Mouse (Mus musculus) 3134 (cell line): ENCODE measurements around the gene Ubfd1.

Source experiments
- DNase-seq: peaks from one replicate; pipeline ENCODE4 v3.0.0-alpha.2; 2011; ENCODE audit warnings: low spot score; ENCODE audit not compliant: insufficient read length; ENCODE audit errors: extremely low read depth

Gene Ubfd1

GRCm38 (mm10) chr7:122066945-122067516, at the start of gene Ubfd1, which contains the start of gene Ears2:
Gene Ubfd1, plus strand, starts transcription at chr7:122067175.
Gene Ears2, minus strand, starts transcription at chr7:122067263.
- DNase-seq = peak; percentile 99

- no peak for DNase-seq
These were observed 48.7 kb upstream of the Ubfd1 start for GRCm38 (mm10) chr7:122018247-122018646.

- no peak for DNase-seq
These were observed 48.0 kb upstream of the Ubfd1 start for GRCm38 (mm10) chr7:122018978-122019377.

GRCm38 (mm10) chr7:122020273-122020666, 46.7 kb upstream of the Ubfd1 start:
- no peak for DNase-seq

DNA sequence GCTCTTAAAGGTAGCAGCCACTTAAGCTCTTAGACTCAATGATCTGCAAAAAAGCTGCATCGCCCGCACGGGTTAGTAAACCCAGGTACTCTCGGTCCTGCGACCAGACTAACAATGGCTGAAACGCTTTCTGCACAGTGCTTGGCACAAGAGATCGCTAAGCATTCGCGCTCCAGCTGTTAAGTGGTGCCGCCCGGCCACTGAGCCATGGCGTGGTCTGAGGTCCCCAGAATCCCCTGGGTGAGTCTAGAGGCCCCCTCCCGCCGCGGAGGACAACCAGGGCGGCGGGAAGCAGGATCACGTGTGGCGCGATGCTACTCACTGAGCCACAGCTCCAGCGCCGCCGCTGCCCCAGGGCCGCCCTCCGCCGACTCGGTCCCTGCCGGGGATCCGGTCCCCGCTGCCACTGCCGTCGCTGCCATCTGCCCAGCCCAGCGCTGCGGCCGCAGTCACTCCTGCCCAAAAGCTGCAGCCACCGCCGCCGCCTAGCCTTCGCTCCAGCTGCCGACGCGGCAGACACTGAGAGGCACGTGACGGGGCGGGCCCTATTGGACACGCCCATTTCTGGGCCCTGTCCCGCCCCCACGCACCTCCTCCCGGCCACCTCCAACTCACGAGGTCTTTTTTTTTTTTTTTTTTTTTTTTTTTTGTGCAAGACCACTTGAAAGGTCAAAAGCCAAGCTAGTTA, 46.2 kb upstream of the Ubfd1 start, which contains the start of gene Gga2:
Gene Gga2 (minus strand): TSS at position 556 of the 688 bp plus-strand sequence.
- peak; percentile 87 for DNase-seq

DNA sequence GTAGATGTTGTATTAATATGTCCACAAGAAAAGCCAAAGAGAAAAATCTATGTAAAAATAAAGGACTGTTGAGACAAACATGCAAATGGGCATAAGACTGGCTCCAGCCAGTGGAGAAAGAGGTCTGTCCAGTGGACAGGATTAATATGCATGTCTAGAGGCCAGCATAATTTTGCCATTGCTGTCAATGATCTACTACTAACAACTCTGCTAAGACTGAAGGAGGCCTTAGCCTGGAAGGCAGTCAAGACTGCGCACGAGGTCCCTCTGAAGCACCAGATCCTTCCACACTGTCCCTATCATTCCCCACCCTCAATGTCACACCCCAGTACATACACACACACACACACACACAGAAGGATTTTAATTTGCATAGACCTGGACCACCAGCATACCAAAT, 44.8 kb upstream of the Ubfd1 start:
- no peak for DNase-seq

DNA sequence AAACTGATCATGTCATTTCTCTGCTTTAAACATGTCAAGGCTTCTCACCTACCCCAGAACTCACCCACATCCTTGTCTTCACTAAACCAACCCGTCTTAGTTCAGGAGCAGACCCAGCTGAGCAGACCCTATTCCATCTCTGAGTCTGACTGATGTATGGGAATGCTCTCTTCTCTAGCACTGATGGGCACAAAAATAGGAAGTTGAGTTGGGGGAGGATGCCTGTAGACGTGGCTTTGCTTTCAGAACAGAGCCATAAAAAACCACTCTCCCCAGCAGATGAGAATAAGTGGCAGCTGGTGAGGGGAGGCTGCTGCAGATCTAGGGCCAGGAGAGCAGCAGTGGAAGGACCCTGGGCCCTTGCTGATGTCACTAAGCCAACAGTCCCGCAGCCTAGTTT, 33.6 kb upstream of the Ubfd1 start:
- no peak for DNase-seq

DNA sequence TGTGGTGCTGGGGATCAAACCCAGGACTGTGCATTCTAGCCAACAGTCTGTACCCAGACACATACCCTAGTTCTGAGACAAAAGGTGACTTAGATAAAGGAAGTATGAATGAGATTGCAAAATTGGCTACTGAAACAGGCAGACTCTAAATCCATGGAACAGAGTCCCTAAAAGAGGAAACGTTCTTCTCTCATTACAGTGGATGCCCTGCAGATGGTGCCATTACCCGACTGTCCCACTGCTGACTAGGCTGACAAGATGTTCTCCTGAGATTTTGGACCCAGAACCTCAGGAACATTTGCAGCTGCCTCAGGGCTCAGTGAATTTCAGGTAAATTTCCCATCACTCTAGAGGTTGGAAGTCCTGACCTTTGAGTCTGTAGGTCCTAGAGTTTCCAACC, 32.6 kb upstream of the Ubfd1 start:
- no peak for DNase-seq

DNA sequence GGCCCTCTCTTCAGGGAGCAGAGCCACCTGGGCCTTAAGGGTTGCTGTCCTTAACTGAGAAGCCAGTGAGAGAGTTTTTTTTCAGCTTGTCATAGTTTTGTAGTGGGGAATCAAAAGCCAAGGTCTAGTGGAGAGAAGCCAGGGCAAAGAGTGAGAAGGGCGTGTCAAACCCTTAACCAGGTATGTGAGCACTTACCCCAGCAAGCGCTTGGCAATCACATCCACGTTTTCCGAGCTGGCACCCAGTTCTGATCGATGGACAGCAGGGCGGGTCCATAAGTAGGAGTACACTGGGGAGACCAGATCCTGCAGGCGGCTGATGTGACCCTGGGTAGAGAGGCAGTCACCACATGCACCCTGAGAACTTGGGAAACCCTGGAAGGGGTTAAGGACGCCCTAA, 22.9 kb upstream of the Ubfd1 start:
- DNase-seq = no peak

- no peak for DNase-seq
These were observed 21.8 kb upstream of the Ubfd1 start for GRCm38 (mm10) chr7:122045181-122045634.

GRCm38 (mm10) chr7:122045711-122046110, 21.3 kb upstream of the Ubfd1 start:
- DNase-seq = no peak

DNA sequence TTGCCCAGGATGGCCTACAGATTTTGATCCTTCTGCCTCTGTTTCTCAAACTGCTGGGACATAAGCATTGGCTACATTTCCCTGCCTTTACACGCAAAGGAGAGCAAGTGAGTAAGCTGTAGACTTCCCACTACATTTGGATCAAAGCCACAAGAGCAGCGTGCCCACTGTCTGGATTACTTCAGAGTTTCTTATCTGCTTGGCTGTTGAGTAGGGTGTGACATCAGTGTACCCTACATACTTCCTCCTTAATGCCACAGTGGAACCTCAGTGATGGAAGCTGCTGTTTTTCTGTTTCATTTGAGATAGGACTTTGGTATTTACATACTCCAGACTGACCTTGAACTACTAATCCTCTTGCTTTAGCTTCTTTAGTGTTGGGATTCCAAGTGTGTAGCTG, 20.2 kb upstream of the Ubfd1 start:
- no peak for DNase-seq

DNA sequence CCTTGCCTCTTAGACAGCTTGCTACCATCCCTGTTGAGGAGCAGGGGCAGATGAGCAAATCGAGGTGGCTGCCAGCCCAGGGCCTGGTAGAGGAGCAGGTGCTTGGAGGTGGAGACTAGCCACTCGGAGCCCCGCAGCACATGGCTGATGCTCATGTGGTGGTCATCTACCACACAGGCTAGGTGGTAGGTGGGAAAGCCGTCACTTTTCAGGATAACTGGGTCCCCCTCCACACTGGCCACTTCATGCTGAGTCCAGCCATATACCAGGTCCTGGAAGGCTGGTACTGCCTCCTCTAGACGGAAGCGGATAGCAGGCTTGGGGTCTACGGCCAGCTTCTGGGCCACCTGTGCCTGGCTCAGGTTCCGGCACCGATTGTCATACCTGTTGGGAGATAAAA, 18.8 kb upstream of the Ubfd1 start:
- no peak for DNase-seq

DNA sequence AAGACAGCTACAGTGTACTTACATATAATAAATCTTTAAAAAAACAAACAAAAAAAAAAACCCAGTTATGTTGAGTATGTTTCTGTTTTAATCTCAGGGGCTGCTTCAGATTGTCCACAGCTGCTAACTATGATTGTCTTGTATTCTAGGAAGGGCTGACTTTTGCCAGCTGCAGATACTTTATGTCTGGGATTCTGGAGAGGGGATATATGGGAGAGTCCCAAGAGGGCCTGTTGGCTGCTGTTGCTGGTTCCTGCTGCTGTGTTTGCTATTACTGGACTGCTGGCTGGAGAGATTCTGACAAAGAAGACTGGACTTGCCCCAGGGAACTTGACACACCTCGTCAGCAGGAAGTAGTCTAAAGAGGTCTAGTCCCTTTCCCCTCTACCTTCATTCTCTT, 16.1 kb upstream of the Ubfd1 start:
- no peak for DNase-seq

DNA sequence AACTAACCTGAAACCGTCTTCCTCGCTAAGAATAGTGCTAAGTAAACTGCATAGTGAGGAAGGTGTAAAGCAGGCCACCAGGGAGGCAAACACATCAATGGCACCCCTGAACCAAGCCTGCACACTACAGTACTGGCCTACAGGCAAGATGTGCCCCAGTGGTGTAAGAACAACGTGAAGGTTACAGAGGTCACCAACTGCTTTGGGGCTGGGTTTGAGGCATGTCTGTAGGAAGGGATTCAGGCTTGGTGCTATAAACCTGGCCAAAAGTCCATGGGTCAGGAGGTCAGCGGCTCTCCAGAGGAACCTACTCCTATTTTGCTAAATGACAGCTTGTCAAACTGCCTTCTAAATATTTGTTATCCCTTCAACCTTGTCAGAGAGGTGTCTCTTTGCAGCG, 10.3 kb upstream of the Ubfd1 start:
- no peak for DNase-seq

DNA sequence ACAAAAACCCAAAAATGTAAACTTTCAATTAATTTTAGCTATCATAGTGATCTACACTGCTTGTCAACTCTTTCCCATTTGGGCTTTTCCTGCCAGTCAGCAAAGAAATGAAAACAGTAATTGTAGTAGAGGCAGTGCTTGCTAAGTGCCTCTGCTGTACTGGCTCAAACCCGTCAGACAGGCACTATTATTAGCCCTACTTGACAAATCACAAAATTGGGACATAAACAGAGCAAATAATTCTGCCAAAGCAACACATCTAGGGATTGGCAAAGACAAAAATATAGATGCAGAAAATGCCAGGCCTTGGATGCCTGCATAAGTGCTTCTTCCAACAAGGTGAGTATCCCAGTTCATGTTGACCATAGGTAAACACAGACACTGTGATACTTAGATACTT, 1.3 kb upstream of the Ubfd1 start:
- no peak for DNase-seq

DNA sequence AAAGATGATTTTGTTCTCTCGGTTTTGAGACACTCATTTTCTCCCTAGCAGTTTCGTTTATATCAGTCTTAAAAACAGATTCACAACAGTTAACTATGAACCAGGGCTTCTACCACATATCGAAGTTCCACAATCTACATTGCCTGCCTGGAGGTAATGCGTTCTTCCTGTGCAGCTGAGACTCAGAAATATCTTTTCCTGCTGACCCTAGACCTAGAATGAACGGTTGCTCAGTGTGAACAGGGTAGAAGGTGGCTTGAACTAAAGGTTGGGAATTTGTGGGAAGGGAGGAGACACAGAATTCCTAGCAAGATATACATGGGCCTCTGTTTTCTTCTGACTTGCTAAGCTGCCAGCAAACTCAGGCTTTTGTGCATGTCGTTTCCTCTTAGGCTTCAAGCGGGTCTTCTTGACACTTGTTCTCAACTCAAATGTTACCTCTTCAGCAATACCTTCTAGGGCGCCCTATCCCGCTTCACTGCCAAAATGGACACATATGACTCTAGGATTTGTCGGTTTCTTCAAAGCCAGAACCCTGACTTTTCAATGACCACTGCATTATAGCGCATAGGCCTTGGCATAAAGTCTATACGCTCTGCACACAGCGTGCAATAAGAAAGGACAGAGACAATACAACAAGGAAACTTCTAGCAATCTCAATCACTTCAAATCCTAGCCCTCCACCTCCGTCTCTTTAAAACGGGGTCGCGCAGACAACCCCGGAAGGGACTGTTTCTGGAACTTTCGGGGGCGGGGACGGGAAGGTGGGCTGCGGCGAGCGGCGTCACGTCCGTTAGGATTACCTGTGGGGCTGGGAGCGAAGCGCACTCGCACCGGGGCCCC, 652 bp upstream of the Ubfd1 start:
- peak; percentile 12 for DNase-seq

DNA sequence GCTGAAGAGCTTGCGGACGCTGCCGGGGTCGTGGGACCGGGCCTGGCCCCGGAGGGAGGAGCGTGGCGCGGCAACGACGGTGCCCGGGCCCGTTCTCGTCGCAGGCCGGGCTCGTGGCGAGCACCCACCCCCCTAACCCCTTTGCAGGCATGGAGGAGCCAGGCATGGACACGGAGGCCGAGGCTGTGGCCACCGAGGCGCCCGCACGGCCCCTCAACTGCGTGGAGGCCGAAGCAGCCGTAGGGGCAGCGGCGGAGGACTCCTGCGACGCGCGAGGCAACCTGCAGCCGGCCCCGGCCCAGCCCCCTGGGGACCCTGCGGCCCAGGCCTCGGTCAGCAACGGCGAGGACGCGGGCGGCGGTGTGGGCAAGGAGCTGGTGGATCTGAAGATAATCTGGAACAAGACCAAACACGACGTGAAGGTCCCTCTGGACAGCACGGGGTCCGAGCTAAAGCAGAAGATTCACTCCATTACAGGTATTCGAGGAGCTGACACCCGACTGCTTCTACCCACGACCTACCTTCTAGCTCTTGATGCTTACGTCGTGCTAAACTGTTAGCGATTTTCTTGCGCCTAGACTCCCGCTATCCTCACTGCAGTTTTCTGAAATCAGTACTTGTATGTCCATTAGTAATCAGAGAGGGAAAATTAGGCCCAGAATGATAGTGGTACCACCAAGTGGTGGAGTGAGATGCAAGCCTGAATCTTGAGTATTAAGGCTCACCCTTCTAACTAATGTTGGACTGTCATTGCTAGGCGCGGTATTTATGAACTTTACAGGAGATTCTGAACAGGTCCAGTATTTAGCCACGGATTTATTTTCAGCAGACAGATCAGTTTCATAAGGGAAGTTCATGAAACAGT, 774 bp downstream of the Ubfd1 start:
- no peak for DNase-seq

GRCm38 (mm10) chr7:122074374-122074773, 7.4 kb downstream of the Ubfd1 start:
- DNase-seq = no peak

- DNase-seq = no peak
These were observed 13.0 kb downstream of the Ubfd1 start for GRCm38 (mm10) chr7:122079798-122080554.
